Mouse (Mus musculus) ES-E14 (cell line): Measurements from ENCODE around the gene Ctnna3.
A peak's percentile ranks its signal among the peaks of the same experiment; 100 is the strongest.

Experiments used
- CHD2 ChIP-seq: IDR thresholded peaks from 2 replicates; pipeline ENCODE4 v1.6.1; 2014; ENCODE audit warnings: mild to moderate bottlenecking, low read depth, low read length, inconsistent platforms
- MAFK ChIP-seq: IDR thresholded peaks from 2 replicates; pipeline ENCODE4 v1.6.1; 2014; ENCODE audit warnings: mild to moderate bottlenecking, low read depth, low read length, inconsistent platforms; ENCODE audit not compliant: insufficient read depth
- ZC3H11A ChIP-seq: IDR thresholded peaks from 2 replicates; pipeline ENCODE4 v1.6.1; 2012; ENCODE audit warnings: low read depth, mild to moderate bottlenecking, inconsistent platforms, low read length, borderline replicate concordance
- ZNF384 ChIP-seq: IDR thresholded peaks from 2 replicates; pipeline ENCODE4 v1.6.1; 2012; ENCODE audit warnings: low read depth, low read length, inconsistent platforms

GRCm38 (mm10) chr10:64089680-64090460 is 660.0 kb downstream of the Ctnna3 start, which contains the start of gene Lrrtm3:
- 0 out of 2 replicates have a peak, but pooled peaks have one; percentile 3 for TF ChIP-seq ZNF384
- no peak for TF ChIP-seq MAFK
- no peak for TF ChIP-seq CHD2
- no peak for TF ChIP-seq ZC3H11A
